Comparison of ENCODE assay signal across 8 mouse cellular contexts in the genomic region with DNA sequence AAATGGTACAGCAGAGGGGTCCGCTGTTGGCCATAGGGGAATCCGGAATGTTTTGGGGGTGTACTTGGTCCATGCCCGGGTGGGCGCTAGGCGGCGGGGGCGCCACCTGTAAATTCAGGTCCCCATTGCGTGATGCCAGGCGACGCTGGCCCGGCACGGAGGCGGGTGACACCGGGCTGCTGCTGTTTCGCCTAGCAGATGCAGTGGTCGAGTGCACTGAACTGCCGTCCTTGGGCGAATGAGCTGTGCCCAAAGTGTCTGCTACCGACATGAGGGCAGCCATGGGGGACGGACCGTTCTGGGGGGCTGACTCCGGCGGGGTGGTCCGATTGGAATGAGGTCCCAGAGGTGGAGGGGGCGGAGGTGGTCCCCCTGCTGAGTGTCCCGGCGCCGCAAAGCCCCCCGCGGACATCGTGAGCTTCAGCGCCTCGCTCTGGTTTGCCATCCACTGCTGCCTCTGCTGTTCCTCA. TPM values are rescaled to one million over a fixed set of nuclear protein-coding genes. Genes with fewer than 3 reads are reported as not detected.
DNase-seq lines count a peak whose midpoint lies in the region; ATAC-seq and TF ChIP-seq lines count a peak whose summit lies in the region.

No protein-coding gene starts in this region.

- no peak for TF ChIP-seq POLR2A in bone marrow macrophage, adult 2 months (IDR thresholded peaks at IDR 0.05; ENCODE audit: borderline replicate concordance, low read depth, low read length)

- peak overlapping the region; percentile 100 for H3K27ac ChIP-seq in kidney, embryonic 15.5 days
- no peak overlapping the region for H3K27ac ChIP-seq in bone marrow macrophage, adult 2 months (ENCODE audit: insufficient read depth, low read depth, low read length)
- peak overlapping the region; percentile 100 for H3K27ac ChIP-seq in hindbrain, embryonic 12.5 days
- H3K27ac ChIP-seq in lung, postnatal 0 days (ENCODE audit: low read length) = peak overlapping the region; percentile 100; the same call in 1 of the 2 replicates

- no peak for ATAC-seq in kidney, embryonic 15.5 days (replicated peaks; ENCODE audit: low FRiP score)
- no peak for ATAC-seq in hindbrain, embryonic 12.5 days (ENCODE audit: low FRiP score)
- no peak for ATAC-seq in lung, postnatal 0 days

- DNase-seq in kidney, adult 8-10 months = no peak
- peak; percentile 18 for DNase-seq in lung, postnatal 0 days (ENCODE audit: low spot score)
- DNase-seq in ovary, postnatal 36 days (ENCODE audit: low spot score) = no peak
- no peak for DNase-seq in thymus, postnatal 10 days (ENCODE audit: low spot score in 2 of 2)
- DNase-seq in c-Kit-positive CD71-positive TER-119-positive erythroid progenitor cells, embryonic 14.5 days (ENCODE audit: low spot score) = no peak

- H3K27me3 ChIP-seq in kidney, embryonic 15.5 days = no peaks in the 10 kb centered on the region
- no peaks in the 10 kb centered on the region for H3K27me3 ChIP-seq in hindbrain, embryonic 12.5 days
- no peaks in the 10 kb centered on the region for H3K27me3 ChIP-seq in lung, postnatal 0 days (replicated peaks; ENCODE audit: insufficient read depth, low read length)

- no peak for TF ChIP-seq EP300 in lung, postnatal 0 days (IDR thresholded peaks at IDR 0.05)

- 7% methylated on average over 33 of the region's 33 CpGs for WGBS in kidney, embryonic 15.5 days
- WGBS in hindbrain, embryonic 12.5 days = 6% methylated on average over 32 of the region's 33 CpGs
- WGBS in lung, postnatal 0 days = 6% methylated on average over 31 of the region's 33 CpGs

- H3K9ac ChIP-seq in kidney, embryonic 15.5 days = peak overlapping the region; percentile 99
- H3K9ac ChIP-seq in hindbrain, embryonic 12.5 days = peak overlapping the region; percentile 99
- H3K9ac ChIP-seq in lung, postnatal 0 days (replicated peaks; ENCODE audit: low read depth) = peak overlapping the region; percentile 97

- no peaks in the 10 kb centered on the region for H3K9me3 ChIP-seq in kidney, embryonic 15.5 days (replicated peaks)
- H3K9me3 ChIP-seq in hindbrain, embryonic 12.5 days (replicated peaks) = no peaks in the 10 kb centered on the region
- no peaks in the 10 kb centered on the region for H3K9me3 ChIP-seq in lung, postnatal 0 days (ENCODE audit: low read length)

- H3K4me2 ChIP-seq in kidney, embryonic 15.5 days = peak overlapping the region; percentile 88
- H3K4me2 ChIP-seq in hindbrain, embryonic 12.5 days (replicated peaks) = peak overlapping the region; percentile 96
- H3K4me2 ChIP-seq in lung, postnatal 0 days (replicated peaks; ENCODE audit: low read depth, low read length) = peak overlapping the region; percentile 93

- peaks cover 64% of the 10 kb centered on the region for H3K4me1 ChIP-seq in kidney, embryonic 15.5 days
- peaks cover 31% of the 10 kb centered on the region for H3K4me1 ChIP-seq in bone marrow macrophage, adult 2 months (ENCODE audit: control insufficient read depth, insufficient read depth, low read length)
- peaks cover 55% of the 10 kb centered on the region for H3K4me1 ChIP-seq in hindbrain, embryonic 12.5 days
- 0 out of 2 replicates have a peak, but pooled peaks cover 7% of the 10 kb centered on the region for H3K4me1 ChIP-seq in lung, postnatal 0 days (ENCODE audit: insufficient read depth, low read depth, low read length)

- 0 out of 2 replicates have a peak, but pooled peaks cover 2% of the 10 kb centered on the region for H3K36me3 ChIP-seq in kidney, embryonic 15.5 days
- H3K36me3 ChIP-seq in hindbrain, embryonic 12.5 days = no peaks in the 10 kb centered on the region; the same call in 1 of the 2 replicates
- H3K36me3 ChIP-seq in lung, postnatal 0 days (ENCODE audit: insufficient read depth, low read length) = no peaks in the 10 kb centered on the region

- H3K4me3 ChIP-seq in kidney, embryonic 15.5 days (replicated peaks) = peak overlapping the region; percentile 90
- peak overlapping the region; percentile 87 for H3K4me3 ChIP-seq in bone marrow macrophage, adult 2 months (ENCODE audit: insufficient read depth, low read length)
- H3K4me3 ChIP-seq in hindbrain, embryonic 12.5 days = peak overlapping the region; percentile 91
- H3K4me3 ChIP-seq in lung, postnatal 0 days (ENCODE audit: low read depth, low read length) = peak overlapping the region; percentile 96

- no peak for TF ChIP-seq CTCF in bone marrow macrophage, adult 2 months (IDR thresholded peaks at IDR 0.05; ENCODE audit: low read depth, low read length)
- no peak; the same call in 1 of the 2 replicates for TF ChIP-seq CTCF in lung, postnatal 0 days (IDR thresholded peaks at IDR 0.05)

RNA-seq across cellular contexts. Expression of a gene that starts 2.8 kb away (rescaled TPM):
- 40.7 and 43.9 TPM in 2 replicates for polyA plus RNA-seq in kidney, embryonic 15.5 days (2015; fragmentation: Nextera tagmentation; extraction: Ambion mirVana)
- 11.4 and 12.0 TPM in 2 replicates for polyA plus RNA-seq in bone marrow macrophage, adult 2 months (2012; ENCODE audit: insufficient read depth, insufficient read length, missing spikeins)
- 75.9 and 86.3 TPM in 2 replicates for polyA plus RNA-seq in hindbrain, embryonic 12.5 days (2016; fragmentation: Nextera tagmentation; extraction: Ambion mirVana)
- polyA plus RNA-seq in lung, postnatal 0 days (2015; fragmentation: Nextera tagmentation; extraction: Ambion mirVana) = 39.5 and 49.1 TPM in 2 replicates
